Mouse (Mus musculus) B cell, adult (primary cell): ENCODE data around the gene Adora2a. TPM values are rescaled to one million over a fixed set of nuclear protein-coding genes. Genes with fewer than 3 reads are reported as not detected.

Experiments
- total RNA-seq: library from RNA; stranded (reverse); gene quantifications from 4 replicates; pipeline ENCODE4 v1.2.4, GENCODE M21; 2023; ENCODE audit not compliant: inconsistent age

The Adora2a gene
- total RNA-seq: 8.3 to 11.5 TPM (median 9.1 TPM) in 4 replicates

GRCm38 (mm10) chr10:75316872-75316907 lies at the start of gene Adora2a:
Gene Adora2a, plus strand, starts transcription at chr10:75316877.

Other genes with a start within 250 kb of the Adora2a start
- 65.7 to 76.6 TPM (median 67.2 TPM) in 4 replicates for gene Specc1l, start 104.8 kb upstream of the Adora2a start, total RNA-seq
- 0.72 to 2.9 TPM (median 1.8 TPM) in 4 replicates for gene Upb1, start 84.2 kb downstream of the Adora2a start, total RNA-seq
- 74.2 to 97.6 TPM (median 74.9 TPM) in 4 replicates for gene Snrpd3, start 200.7 kb downstream of the Adora2a start, total RNA-seq
- 88.4 to 100 TPM (median 93.6 TPM) in 4 replicates for gene Gucd1, start 201.1 kb downstream of the Adora2a start, total RNA-seq
- not detected in 4 replicates for gene Lrrc75b, start 243.5 kb downstream of the Adora2a start, total RNA-seq
- not detected in 4 replicates for gene Ggt1, start 244.7 kb downstream of the Adora2a start, total RNA-seq